9 mouse cellular contexts compared by ENCODE assay signal in genomic region chr2:160740521-160741156, GRCm38 (mm10). TPM values are rescaled to one million over a fixed set of nuclear protein-coding genes. Genes with fewer than 3 reads are reported as not detected.
DNase-seq lines count a peak whose midpoint lies in the region; ATAC-seq and TF ChIP-seq lines count a peak whose summit lies in the region.
"Had no signal": no experiment of that assay in that cellular context is flagged by ENCODE, and none has a peak within 500 bp of the region (broad histone marks: within the 10 kb centered on the region; RNA-seq: fewer than 3 reads in every experiment).

No protein-coding gene starts in this region.

- no peak for TF ChIP-seq POLR2A in spleen, adult 2 months (IDR thresholded peaks at IDR 0.05; ENCODE audit: low read depth, low read length)

- no peak overlapping the region for H3K4me2 ChIP-seq in heart, embryonic 15.5 days

- peaks cover 92% of the 10 kb centered on the region for H3K4me1 ChIP-seq in heart, embryonic 15.5 days (replicated peaks)
- peaks cover 34% of the 10 kb centered on the region for H3K4me1 ChIP-seq in spleen, adult 2 months (ENCODE audit: control insufficient read depth, insufficient read depth, insufficient read length)

- no peak overlapping the region for H3K4me3 ChIP-seq in heart, embryonic 15.5 days
- H3K4me3 ChIP-seq in spleen, adult 2 months (ENCODE audit: extremely low read depth, insufficient read depth, insufficient read length): no peak overlapping the region

- H3K27me3 ChIP-seq in heart, embryonic 15.5 days: no peaks in the 10 kb centered on the region
- H3K27me3 ChIP-seq in spleen, adult 2 months (ENCODE audit: control insufficient read depth, insufficient read depth, low read length): no peaks in the 10 kb centered on the region

- DNase-seq in heart, postnatal 4 days: no peak
- no peak for DNase-seq in spleen, adult 2 months (ENCODE audit: low read depth in 1 of 2, low spot score in 2 of 2)
- no peak for DNase-seq in spleen, postnatal 14 days (ENCODE audit: low spot score in 2 of 2)
- peak; percentile 63 to 72 for DNase-seq in thymus, postnatal 36 days
- no peak for DNase-seq in embryo, embryonic 9.5 days (ENCODE audit: extremely low spot score)
- no peak for DNase-seq in adrenal gland, adult (ENCODE audit: inconsistent age in 2 of 2, low spot score in 1 of 2)

- 64% methylated on average over 11 of the region's 11 CpGs for WGBS in heart, embryonic 15.5 days
- 35% methylated on average over 11 of the region's 11 CpGs for WGBS in spleen, adult 2 months

- peak overlapping the region; percentile 74 for H3K27ac ChIP-seq in heart, embryonic 15.5 days
- H3K27ac ChIP-seq in spleen, adult 2 months (ENCODE audit: insufficient read depth, low read length): peak overlapping the region; percentile 73

- no peak for TF ChIP-seq CTCF in spleen, adult 2 months (IDR thresholded peaks at IDR 0.05; ENCODE audit: extremely low read depth, insufficient read depth, insufficient read length, insufficient replicate concordance)

- no peak for ATAC-seq in heart, embryonic 15.5 days (replicated peaks; ENCODE audit: insufficient number of reproducible peaks, insufficient read depth, low FRiP score, low read depth)
- ATAC-seq in inflammation-experienced regulatory T-cells, adult 6 months: peak; percentile 50

- no peaks in the 10 kb centered on the region for H3K9me3 ChIP-seq in heart, embryonic 15.5 days (replicated peaks)
- H3K9me3 ChIP-seq: G1E had no signal

- 0 out of 2 replicates have a peak, but pooled peaks cover 9% of the 10 kb centered on the region for H3K36me3 ChIP-seq in heart, embryonic 15.5 days
- no peaks in the 10 kb centered on the region for H3K36me3 ChIP-seq in spleen, adult 2 months (ENCODE audit: control insufficient read depth, insufficient read depth, low read length)

- H3K9ac ChIP-seq in heart, embryonic 15.5 days: no peak overlapping the region

RNA-seq across cellular contexts. Expression of gene Plcg1, which starts 9.5 kb away (rescaled TPM):
- polyA plus RNA-seq in heart, embryonic 15.5 days (2015; fragmentation: Nextera tagmentation; extraction: Ambion mirVana): 25.3 and 32.7 TPM in 2 replicates
- 10 to 100 TPM; 92.0 to 93.6 TPM for total RNA-seq in heart, postnatal 4 days (2021)
- 40.6 and 53.7 TPM in 2 replicates for polyA plus RNA-seq in spleen, adult 2 months (2012; rRNA removed)
- 10 to 100 TPM; 40.1 to 81.0 (median 60.7) TPM for polyA plus RNA-seq in inflammation-experienced regulatory T-cells, adult 6 months (2017; shearing (Covaris generic))

Comparison
In these comparisons a context has a peak if more than half of its experiments do, and no peak if none do; other contexts are left out.
1. DNase-seq: peak in thymus, postnatal 36 days (2 of 2); none in heart, postnatal 4 days (single experiment), spleen, adult 2 months (0 of 2), spleen, postnatal 14 days (0 of 2), embryo, embryonic 9.5 days (single experiment) and adrenal gland, adult (0 of 2).